Mouse (Mus musculus) forebrain, embryonic 13.5 days (tissue): ENCODE results near the gene Map2. TPM values are rescaled to one million over a fixed set of nuclear protein-coding genes. Genes with fewer than 3 reads are reported as not detected.

Experiments used
- ATAC-seq: fragments of 200-750 bp; cut with Nextera tagmentation; 2 replicates; pipeline ENCODE4 v1.8.0; 2017
- H3K27ac ChIP-seq: fragments of 300-500 bp; sonication (generic); 2 replicates; pipeline ENCODE4 v1.5.1; 2015; ENCODE audit warnings: inconsistent platforms, mild to moderate bottlenecking, moderate library complexity
- H3K27me3 ChIP-seq: fragments of 300-500 bp; sonication (generic); 2 replicates; pipeline ENCODE4 v1.6.1; 2015; ENCODE audit warnings: mild to moderate bottlenecking, inconsistent platforms
- H3K36me3 ChIP-seq: fragments of 300-500 bp; sonication (generic); 2 replicates; pipeline ENCODE4 v1.6.1; 2015; ENCODE audit warnings: mild to moderate bottlenecking, inconsistent platforms; ENCODE audit not compliant: poor library complexity, severe bottlenecking
- H3K4me1 ChIP-seq: fragments of 300-500 bp; sonication (generic); 2 replicates; pipeline ENCODE4 v1.6.1; 2015; ENCODE audit warnings: inconsistent platforms
- H3K4me2 ChIP-seq: fragments of 300-500 bp; sonication (generic); 2 replicates; pipeline ENCODE4 v1.6.1; 2015; ENCODE audit warnings: inconsistent platforms, mild to moderate bottlenecking, moderate library complexity
- H3K4me3 ChIP-seq: fragments of 300-500 bp; sonication (generic); 2 replicates; pipeline ENCODE4 v1.5.1; 2015; ENCODE audit warnings: mild to moderate bottlenecking, inconsistent platforms
- H3K9ac ChIP-seq: fragments of 300-500 bp; sonication (generic); 2 replicates; pipeline ENCODE4 v1.6.1; 2015; ENCODE audit warnings: mild to moderate bottlenecking, inconsistent platforms
- H3K9me3 ChIP-seq: fragments of 300-500 bp; sonication (generic); replicated peaks from 2 replicates; pipeline ENCODE4 v1.6.1; 2016; ENCODE audit warnings: inconsistent platforms
- WGBS: fragments of 180-500 bp; shearing (Covaris S2); methylation state at CpG from one replicate; pipeline ENCODE4 v1.1.7; 2015; 5-methylcytosine and 5-hydroxymethylcytosine counted together
- polyA plus RNA-seq: library from polyadenylated mRNA; unstranded; fragments of >200 nt; fragmentation: Nextera tagmentation; extraction: Ambion mirVana; gene quantifications from 2 replicates; pipeline ENCODE4 v1.2.1, GENCODE M21; 2015

Gene Map2
- polyA plus RNA-seq, 1 experiment from 2014 or later, result 332 TPM

- H3K27me3 ChIP-seq, result no peaks in the 10 kb centered on the region
- peaks cover 14% of the 10 kb centered on the region for H3K4me1 ChIP-seq
- peak overlapping the region; percentile 19; the same call in 1 of the 2 replicates for H3K27ac ChIP-seq
- no peaks in the 10 kb centered on the region for H3K36me3 ChIP-seq
- ATAC-seq, result peak; percentile 50; the same call in 1 of the 2 replicates
- H3K4me2 ChIP-seq, result no peak overlapping the region
- no peak overlapping the region for H3K4me3 ChIP-seq
- WGBS, result 48% methylated on average over 4 of the region's 4 CpGs
- H3K9me3 ChIP-seq, result no peaks in the 10 kb centered on the region
- no peak overlapping the region for H3K9ac ChIP-seq
These were observed 91.3 kb downstream of the Map2 start for GRCm38 (mm10) chr1:66266231-66266924.

- Histone ChIP-seq H3K9ac (no peak overlapping the region), H3K4me2 (no peak overlapping the region), H3K4me3 (no peak overlapping the region), H3K36me3 (peaks cover 6% of the 10 kb centered on the region; the same call in 1 of the 2 replicates), H3K9me3 (no peaks in the 10 kb centered on the region), H3K4me1 (0 out of 2 replicates have a peak, but pooled peaks cover 7% of the 10 kb centered on the region), H3K27me3 (no peaks in the 10 kb centered on the region), H3K27ac (no peak overlapping the region)
- WGBS, result 80% methylated on average over 3 of the region's 5 CpGs
- no peak for ATAC-seq
These were observed 102.6 kb downstream of the Map2 start for GRCm38 (mm10) chr1:66277663-66278062.

GRCm38 (mm10) chr1:66279222-66280009 lies 104.3 kb downstream of the Map2 start:
- no peak for ATAC-seq
- Histone ChIP-seq H3K9me3 (no peaks in the 10 kb centered on the region), H3K4me1 (0 out of 2 replicates have a peak, but pooled peaks cover 7% of the 10 kb centered on the region), H3K4me3 (no peak overlapping the region), H3K27me3 (no peaks in the 10 kb centered on the region), H3K27ac (no peak overlapping the region), H3K4me2 (no peak overlapping the region), H3K9ac (no peak overlapping the region), H3K36me3 (peaks cover 6% of the 10 kb centered on the region; the same call in 1 of the 2 replicates)
- WGBS, result 84% methylated on average over 4 of the region's 4 CpGs

DNA sequence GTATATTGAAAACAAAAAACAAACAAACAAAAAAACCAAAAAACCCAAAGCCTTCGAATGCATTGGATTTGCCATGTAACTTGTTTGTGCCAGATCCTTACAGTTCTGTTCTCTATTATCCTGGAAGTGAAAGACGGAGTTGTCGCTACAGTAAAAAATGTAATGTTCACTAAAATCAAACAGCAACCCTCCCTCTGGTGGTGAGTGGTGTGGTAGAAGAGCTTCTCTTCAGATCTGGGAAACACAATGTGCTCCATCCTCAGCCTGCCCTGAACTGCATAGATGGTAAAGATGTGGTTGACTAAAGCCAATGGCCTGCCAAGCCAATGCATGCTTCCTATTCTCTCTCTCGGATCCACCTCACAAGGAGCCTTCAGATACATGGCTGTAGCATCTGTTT lies 105.1 kb downstream of the Map2 start:
- H3K4me3 ChIP-seq, result no peak overlapping the region
- H3K27me3 ChIP-seq, result no peaks in the 10 kb centered on the region
- ATAC-seq, result no peak
- no peak overlapping the region for H3K9ac ChIP-seq
- H3K4me1 ChIP-seq, result 0 out of 2 replicates have a peak, but pooled peaks cover 7% of the 10 kb centered on the region
- H3K27ac ChIP-seq, result no peak overlapping the region
- H3K9me3 ChIP-seq, result no peaks in the 10 kb centered on the region
- 94% methylated on average over 4 of the region's 4 CpGs for WGBS
- no peak overlapping the region for H3K4me2 ChIP-seq
- peaks cover 6% of the 10 kb centered on the region; the same call in 1 of the 2 replicates for H3K36me3 ChIP-seq

DNA sequence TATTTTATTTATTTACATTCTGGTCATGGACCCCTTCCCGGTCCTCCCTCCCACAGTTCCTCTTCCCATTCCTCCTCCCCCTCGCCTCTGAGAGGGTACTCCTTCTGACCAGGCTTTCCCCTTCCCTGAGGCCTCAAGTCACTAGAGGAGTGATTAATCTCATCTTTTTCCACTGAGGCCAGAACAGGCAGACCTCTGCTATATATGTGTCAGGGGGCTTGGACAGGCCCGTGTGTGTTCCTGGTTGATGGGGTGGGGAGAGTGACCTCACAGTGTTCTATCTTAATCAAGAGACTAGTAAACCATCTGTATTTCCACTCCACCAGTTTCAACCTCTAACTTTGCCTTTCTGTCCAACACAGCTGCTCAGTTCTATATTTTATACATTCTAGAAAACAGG lies 107.4 kb downstream of the Map2 start:
- H3K36me3 ChIP-seq, result peaks cover 6% of the 10 kb centered on the region; the same call in 1 of the 2 replicates
- no peak overlapping the region for H3K27ac ChIP-seq
- WGBS, result 74% methylated on average over 3 of the region's 3 CpGs
- H3K27me3 ChIP-seq, result no peaks in the 10 kb centered on the region
- ATAC-seq, result no peak
- H3K4me2 ChIP-seq, result no peak overlapping the region
- no peak overlapping the region for H3K9ac ChIP-seq
- H3K9me3 ChIP-seq, result no peaks in the 10 kb centered on the region
- 0 out of 2 replicates have a peak, but pooled peaks cover 7% of the 10 kb centered on the region for H3K4me1 ChIP-seq
- no peak overlapping the region for H3K4me3 ChIP-seq

DNA sequence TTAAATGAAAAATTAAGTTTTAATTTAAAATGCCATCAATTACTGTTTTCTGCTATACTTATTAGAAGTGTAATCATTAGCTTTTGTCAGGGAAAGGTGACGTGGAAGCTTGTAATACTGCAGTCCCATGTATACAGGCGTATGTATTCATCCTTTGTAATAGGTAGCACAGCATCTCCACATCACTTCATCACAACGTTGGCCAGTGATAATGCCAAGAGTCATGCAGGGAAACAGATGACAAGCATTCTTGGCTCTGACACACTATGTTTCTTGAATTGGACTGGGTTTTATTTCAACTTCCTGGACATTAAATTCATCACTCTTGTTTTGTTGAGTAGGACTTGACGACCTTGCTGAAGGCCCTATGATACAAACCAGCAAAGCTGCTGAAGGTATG lies 113.9 kb downstream of the Map2 start:
- H3K9ac ChIP-seq, result no peak overlapping the region
- H3K36me3 ChIP-seq, result no peaks in the 10 kb centered on the region
- H3K27ac ChIP-seq, result no peak overlapping the region
- 87% methylated on average over 4 of the region's 4 CpGs for WGBS
- H3K4me3 ChIP-seq, result no peak overlapping the region
- no peaks in the 10 kb centered on the region for H3K9me3 ChIP-seq
- H3K27me3 ChIP-seq, result no peaks in the 10 kb centered on the region
- no peaks in the 10 kb centered on the region for H3K4me1 ChIP-seq
- ATAC-seq, result no peak
- no peak overlapping the region for H3K4me2 ChIP-seq

DNA sequence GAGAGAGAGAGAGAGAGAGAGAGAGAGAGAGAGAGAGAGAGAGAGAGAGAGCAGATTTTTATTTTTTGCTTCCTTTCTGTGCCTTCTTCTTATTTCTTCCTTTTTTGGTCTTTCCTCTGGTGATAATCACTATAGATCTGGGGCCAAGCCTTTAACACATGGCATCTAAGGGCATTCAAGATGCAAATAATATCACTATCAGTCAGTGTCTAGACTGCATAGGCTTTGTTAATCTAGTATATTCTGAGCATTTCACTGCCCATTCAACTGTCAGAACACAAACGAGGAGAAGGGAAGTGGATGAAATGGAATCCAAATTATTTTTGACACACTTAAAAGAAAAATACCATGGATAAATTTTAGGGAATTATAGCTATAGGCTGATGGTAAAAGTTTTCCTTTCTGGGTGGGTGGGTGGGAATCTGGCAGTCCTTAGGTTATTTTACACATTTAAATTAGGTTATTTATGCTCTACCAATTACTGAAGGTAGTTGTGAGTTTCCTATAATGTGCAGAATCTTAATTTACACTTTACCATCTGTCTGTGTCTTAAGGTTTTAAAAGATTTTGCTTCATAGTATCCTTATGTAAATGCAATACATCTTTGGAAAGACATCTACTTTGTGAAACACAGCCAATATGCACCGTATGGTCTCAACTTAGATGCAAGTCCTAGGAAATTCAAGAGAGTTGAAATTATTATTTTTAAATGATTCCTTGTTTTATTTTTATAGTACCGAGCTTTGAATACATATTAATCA lies 117.2 kb downstream of the Map2 start:
- H3K36me3 ChIP-seq, result no peaks in the 10 kb centered on the region
- no peaks in the 10 kb centered on the region for H3K4me1 ChIP-seq
- no peaks in the 10 kb centered on the region for H3K27me3 ChIP-seq
- H3K4me2 ChIP-seq, result no peak overlapping the region
- 65% methylated on average over 3 of the region's 3 CpGs for WGBS
- H3K9ac ChIP-seq, result no peak overlapping the region
- ATAC-seq, result peak; percentile 69; the same call in 1 of the 2 replicates
- H3K9me3 ChIP-seq, result no peaks in the 10 kb centered on the region
- H3K27ac ChIP-seq, result no peak overlapping the region; the same call in 1 of the 2 replicates
- H3K4me3 ChIP-seq, result no peak overlapping the region

GRCm38 (mm10) chr1:66299376-66299775 lies 124.3 kb downstream of the Map2 start:
- no peak for ATAC-seq
- no peak overlapping the region for H3K27ac ChIP-seq
- H3K9me3 ChIP-seq, result no peaks in the 10 kb centered on the region
- H3K9ac ChIP-seq, result no peak overlapping the region
- H3K36me3 ChIP-seq, result no peaks in the 10 kb centered on the region
- H3K4me2 ChIP-seq, result no peak overlapping the region
- WGBS, result 91% methylated on average over 6 of the region's 6 CpGs
- H3K4me1 ChIP-seq, result no peaks in the 10 kb centered on the region
- H3K4me3 ChIP-seq, result no peak overlapping the region
- H3K27me3 ChIP-seq, result no peaks in the 10 kb centered on the region

DNA sequence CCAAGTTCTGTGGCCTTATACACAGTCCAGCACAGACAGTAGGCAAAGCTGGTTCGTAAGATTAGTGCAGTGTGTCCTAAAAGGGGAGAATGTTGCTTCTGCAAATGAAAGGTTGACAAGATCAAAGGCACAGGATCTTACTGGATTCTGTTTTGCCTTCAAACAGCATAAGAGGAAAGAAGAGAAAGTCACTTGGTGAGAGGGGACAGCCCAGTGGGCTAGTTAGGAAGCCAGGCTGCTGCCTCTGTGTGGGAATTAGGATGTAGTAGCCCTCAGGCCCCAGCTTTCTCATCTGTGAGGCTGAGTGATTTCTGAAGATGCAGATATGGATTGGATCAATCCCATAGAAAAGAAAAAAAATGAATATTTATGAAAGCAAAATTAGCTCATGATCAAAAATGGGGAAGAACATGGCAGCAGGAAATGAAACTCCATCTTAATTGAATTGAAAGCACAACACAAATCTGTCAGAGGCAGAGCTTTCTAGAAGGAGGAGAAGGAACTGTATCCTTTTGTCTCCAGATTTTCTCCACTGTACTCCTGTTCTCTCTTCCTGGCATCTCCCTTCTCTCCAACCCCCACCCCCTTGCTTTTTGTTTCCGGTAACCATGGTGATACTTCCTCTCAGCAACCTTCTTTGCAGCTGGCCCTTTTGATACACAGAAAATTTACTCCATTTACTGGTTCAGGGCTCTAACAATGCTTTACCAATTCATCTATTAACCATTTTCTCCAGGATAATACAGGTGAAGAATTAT lies 145.5 kb downstream of the Map2 start:
- Histone ChIP-seq H3K27me3 (no peaks in the 10 kb centered on the region), H3K4me1 (peaks cover 41% of the 10 kb centered on the region), H3K9ac (peak overlapping the region; percentile 43), H3K4me2 (peak overlapping the region; percentile 50), H3K27ac (peak overlapping the region; percentile 94), H3K36me3 (no peaks in the 10 kb centered on the region; the same call in 1 of the 2 replicates), H3K4me3 (no peak overlapping the region), H3K9me3 (no peaks in the 10 kb centered on the region)
- ATAC-seq, result peak; percentile 73
- WGBS, result 31% methylated on average over 2 of the region's 2 CpGs

- ATAC-seq, result peak; percentile 28
- H3K27ac ChIP-seq, result peak overlapping the region; percentile 94
- H3K9ac ChIP-seq, result 0 out of 2 replicates have a peak overlapping the region, but pooled peaks have one; percentile 43
- H3K4me3 ChIP-seq, result no peak overlapping the region
- no peaks in the 10 kb centered on the region; the same call in 1 of the 2 replicates for H3K36me3 ChIP-seq
- H3K9me3 ChIP-seq, result no peaks in the 10 kb centered on the region
- H3K4me1 ChIP-seq, result peaks cover 43% of the 10 kb centered on the region
- H3K4me2 ChIP-seq, result peak overlapping the region; percentile 50
- no peaks in the 10 kb centered on the region for H3K27me3 ChIP-seq
- WGBS, result 0% methylated on average over 1 of the region's 1 CpGs
These were observed 146.0 kb downstream of the Map2 start for GRCm38 (mm10) chr1:66321136-66321502.

GRCm38 (mm10) chr1:66321631-66322142 lies 146.6 kb downstream of the Map2 start:
- Histone ChIP-seq H3K4me3 (peak overlapping the region; percentile 44), H3K4me2 (peak overlapping the region; percentile 53), H3K36me3 (no peaks in the 10 kb centered on the region; the same call in 1 of the 2 replicates), H3K4me1 (peaks cover 47% of the 10 kb centered on the region), H3K9ac (peak overlapping the region; percentile 69), H3K9me3 (no peaks in the 10 kb centered on the region), H3K27ac (peak overlapping the region; percentile 96), H3K27me3 (no peaks in the 10 kb centered on the region)
- WGBS, result 11% methylated on average over 15 of the region's 15 CpGs
- ATAC-seq, result peak; percentile 83
